Mouse (Mus musculus): ENCODE measurements around the gene Slc39a11.

DNA sequence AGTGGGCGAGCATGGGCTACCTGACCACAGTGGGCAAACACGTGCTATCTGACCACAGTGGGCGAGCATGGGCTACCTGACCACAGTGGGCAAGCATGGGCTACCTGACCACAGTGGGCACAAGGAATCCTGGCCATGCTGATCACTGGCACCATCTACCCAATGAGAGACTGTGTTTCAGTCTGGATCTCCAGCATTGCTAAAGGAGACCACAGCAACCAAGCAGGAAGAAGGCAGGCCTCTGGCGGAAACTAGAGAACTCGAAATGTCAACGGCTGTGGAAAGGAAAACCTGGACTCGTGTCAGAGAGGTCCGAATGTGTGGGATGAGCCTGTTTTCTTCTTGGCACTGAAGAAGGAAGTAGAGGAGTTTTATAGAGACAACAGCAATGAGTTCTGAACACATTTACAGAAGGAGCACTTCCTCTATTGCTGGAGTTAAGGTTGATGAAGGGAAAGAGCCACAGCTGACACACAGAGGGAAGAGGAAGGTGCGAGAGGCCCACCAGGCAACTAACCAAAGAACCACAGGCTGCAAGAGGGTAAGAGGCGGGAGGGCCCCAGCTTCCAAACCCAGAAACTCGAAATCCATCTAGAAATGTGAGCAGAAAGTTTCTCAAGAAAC lies 105.8 kb downstream of the Slc39a11 start:
- no peak for TF ChIP-seq POLR2A (IDR thresholded peaks at IDR 0.05; ENCODE audit: borderline replicate concordance, extremely low read depth, low read depth, low read length)
- no peak for TF ChIP-seq CTCF (IDR thresholded peaks at IDR 0.05; ENCODE audit: insufficient read depth, low read length)
